Mouse (Mus musculus) stomach, postnatal 0 days (tissue): ENCODE measurements around the gene Slc38a1. TPM values are rescaled to one million over a fixed set of nuclear protein-coding genes. Genes with fewer than 3 reads are reported as not detected.

Experiments
- ATAC-seq: fragments of 200-750 bp; cut with Nextera tagmentation; 2 replicates; pipeline ENCODE4 v1.8.0; 2017; ENCODE audit not compliant: low FRiP score, low TSS enrichment
- DNase-seq: peaks from one replicate; pipeline ENCODE4 v3.0.0-alpha.2; 2016; ENCODE audit warnings: low spot score
- H3K27ac ChIP-seq: fragments of 300-500 bp; sonication (generic); replicated peaks from 2 replicates; pipeline ENCODE4 v1.5.1; 2014; ENCODE audit warnings: mild to moderate bottlenecking, control low read depth
- H3K27me3 ChIP-seq: fragments of 300-500 bp; sonication (generic); 2 replicates; pipeline ENCODE4 v1.6.1; 2014; ENCODE audit warnings: low read length; ENCODE audit not compliant: control insufficient read depth, insufficient read depth
- H3K36me3 ChIP-seq: fragments of 300-500 bp; sonication (generic); 2 replicates; pipeline ENCODE4 v1.6.1; 2014; ENCODE audit warnings: low read length, mixed read lengths; ENCODE audit not compliant: control insufficient read depth, insufficient read depth
- H3K4me1 ChIP-seq: fragments of 300-500 bp; sonication (generic); replicated peaks from 2 replicates; pipeline ENCODE4 v1.6.1; 2014; ENCODE audit warnings: antibody characterized with exemption; ENCODE audit not compliant: control insufficient read depth, insufficient read depth
- H3K4me2 ChIP-seq: fragments of 300-500 bp; sonication (generic); replicated peaks from 2 replicates; pipeline ENCODE4 v1.6.1; 2014; ENCODE audit warnings: low read depth, mild to moderate bottlenecking, control low read depth, moderate library complexity
- H3K4me3 ChIP-seq: fragments of 300-500 bp; sonication (generic); 2 replicates; pipeline ENCODE4 v1.5.1; 2014; ENCODE audit warnings: low read depth, low read length, control low read depth
- H3K9ac ChIP-seq: fragments of 300-500 bp; sonication (generic); 2 replicates; pipeline ENCODE4 v1.6.1; 2014; ENCODE audit warnings: mild to moderate bottlenecking, low read length, control low read depth, mixed read lengths
- H3K9me3 ChIP-seq: fragments of 300-500 bp; sonication (generic); 2 replicates; pipeline ENCODE4 v1.6.1; 2016; ENCODE audit warnings: low read length; ENCODE audit not compliant: control insufficient read depth
- CTCF ChIP-seq: IDR thresholded peaks from 2 replicates; pipeline ENCODE4 v1.5.1; 2016; ENCODE audit warnings: antibody characterized with exemption, low read depth, mild to moderate bottlenecking, moderate library complexity
- EP300 ChIP-seq: optimal IDR thresholded peaks from 2 replicates; pipeline ENCODE3; 2016; ENCODE audit warnings: antibody characterized with exemption
- WGBS: fragments of 180-500 bp; shearing (Covaris S2); extraction: QIAGEN DNeasy Blood & Tissue Kit; methylation state at CpG from one replicate; pipeline ENCODE4 v1.1.7; 2014; 5-methylcytosine and 5-hydroxymethylcytosine counted together
- polyA plus RNA-seq: library from polyadenylated mRNA; unstranded; fragments of >200 nt; fragmentation: Nextera tagmentation; extraction: Ambion mirVana; gene quantifications from 2 replicates; pipeline ENCODE4 v1.2.1, GENCODE M21; 2015

The Slc38a1 gene
- polyA plus RNA-seq, 1 experiment from 2014 or later: 38.5 TPM

DNA sequence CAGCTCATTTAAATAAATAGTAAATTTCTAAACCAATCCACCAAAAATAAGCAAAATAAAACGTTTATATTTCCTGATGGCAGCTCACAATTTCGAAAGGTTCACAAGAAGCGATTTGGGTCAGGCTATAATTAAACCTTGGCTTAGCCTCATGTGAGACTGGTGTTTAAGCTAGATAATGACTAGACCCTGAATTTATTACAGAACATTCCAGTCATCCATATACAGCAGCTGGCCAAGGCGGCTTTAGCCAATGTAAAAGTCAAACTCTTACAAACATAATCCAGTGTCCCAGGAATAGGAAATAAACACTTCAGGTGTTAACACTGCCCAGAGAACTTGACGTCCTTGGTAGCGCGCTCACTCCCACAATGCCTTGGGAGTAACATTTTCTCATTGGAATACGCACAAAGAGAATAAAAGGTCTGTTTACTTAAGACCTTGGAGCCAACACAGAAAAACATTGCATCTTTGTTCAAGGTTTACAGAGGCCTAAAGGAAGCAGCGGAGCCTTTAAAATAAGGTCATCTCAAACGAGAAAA, 50.8 kb downstream of the Slc38a1 start:
- no peak overlapping the region for H3K9ac ChIP-seq
- H3K4me2 ChIP-seq: no peak overlapping the region
- H3K9me3 ChIP-seq: no peaks in the 10 kb centered on the region
- H3K27ac ChIP-seq: peak overlapping the region; percentile 69
- H3K36me3 ChIP-seq: no peaks in the 10 kb centered on the region; the same call in 1 of the 2 replicates
- H3K27me3 ChIP-seq: no peaks in the 10 kb centered on the region
- peak; percentile 57; the same call in 1 of the 2 replicates for ATAC-seq
- no peak overlapping the region for H3K4me3 ChIP-seq
- TF ChIP-seq CTCF (no peak), EP300 (no peak)
- 29% methylated on average over 10 of the region's 10 CpGs for WGBS
- no peaks in the 10 kb centered on the region for H3K4me1 ChIP-seq
- DNase-seq: no peak

GRCm38 (mm10) chr15:96588996-96589657, 53.6 kb downstream of the Slc38a1 start:
- no peak overlapping the region for H3K9ac ChIP-seq
- ATAC-seq (no peak), DNase-seq (no peak)
- H3K9me3 ChIP-seq: no peaks in the 10 kb centered on the region
- no peak overlapping the region for H3K4me3 ChIP-seq
- no peaks in the 10 kb centered on the region for H3K4me1 ChIP-seq
- 63% methylated on average over 9 of the region's 9 CpGs for WGBS
- TF ChIP-seq CTCF: no peak
- no peak for TF ChIP-seq EP300
- H3K36me3 ChIP-seq: peaks cover 11% of the 10 kb centered on the region
- H3K27me3 ChIP-seq: no peaks in the 10 kb centered on the region
- no peak overlapping the region for H3K27ac ChIP-seq
- H3K4me2 ChIP-seq: no peak overlapping the region

GRCm38 (mm10) chr15:96587998-96588397, 54.7 kb downstream of the Slc38a1 start:
- Histone ChIP-seq H3K36me3 (peaks cover 11% of the 10 kb centered on the region), H3K9me3 (no peaks in the 10 kb centered on the region), H3K9ac (no peak overlapping the region), H3K4me2 (no peak overlapping the region), H3K27ac (no peak overlapping the region), H3K4me3 (no peak overlapping the region), H3K4me1 (no peaks in the 10 kb centered on the region), H3K27me3 (no peaks in the 10 kb centered on the region)
- ATAC-seq (no peak), DNase-seq (no peak)
- WGBS: 65% methylated on average over 8 of the region's 8 CpGs
- TF ChIP-seq EP300: no peak
- TF ChIP-seq CTCF: no peak

DNA sequence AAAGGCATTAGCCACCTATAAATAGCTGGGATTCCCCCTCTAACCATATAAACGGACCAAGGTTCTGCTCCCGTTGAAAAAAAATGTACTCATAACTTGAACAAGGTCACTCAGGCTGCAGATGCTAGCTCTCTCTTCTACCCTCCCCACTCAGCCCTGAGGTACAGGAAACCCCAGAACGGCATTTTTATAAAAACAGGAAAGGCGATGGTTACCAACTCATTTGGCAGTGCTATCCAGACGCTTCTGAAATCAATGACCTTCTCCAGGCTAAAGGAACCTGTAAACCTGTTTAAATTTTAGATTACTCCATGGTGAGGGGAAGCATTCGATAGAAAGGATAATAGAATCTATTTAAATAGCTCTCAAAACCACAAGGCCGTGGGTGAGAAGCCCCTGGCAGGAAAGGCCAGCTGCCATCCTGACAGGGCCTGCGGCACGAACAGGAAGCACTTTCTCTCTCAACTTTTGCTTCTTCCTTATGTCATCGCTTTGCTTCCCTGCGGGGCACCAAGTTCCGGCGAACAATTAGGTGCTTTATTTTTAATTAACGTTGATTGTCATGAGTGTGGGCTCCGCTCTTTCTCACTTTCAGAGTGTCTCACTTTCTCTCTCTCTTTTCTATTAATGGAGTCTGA, 59.2 kb downstream of the Slc38a1 start:
- no peak for DNase-seq
- H3K4me1 ChIP-seq: no peaks in the 10 kb centered on the region
- H3K36me3 ChIP-seq: peaks cover 11% of the 10 kb centered on the region
- no peak for TF ChIP-seq EP300
- no peak for TF ChIP-seq CTCF
- H3K4me3 ChIP-seq: no peak overlapping the region
- H3K27me3 ChIP-seq: no peaks in the 10 kb centered on the region
- no peak overlapping the region for H3K9ac ChIP-seq
- no peak for ATAC-seq
- no peak overlapping the region for H3K27ac ChIP-seq
- 88% methylated on average over 15 of the region's 15 CpGs for WGBS
- H3K9me3 ChIP-seq: no peaks in the 10 kb centered on the region
- H3K4me2 ChIP-seq: no peak overlapping the region

DNA sequence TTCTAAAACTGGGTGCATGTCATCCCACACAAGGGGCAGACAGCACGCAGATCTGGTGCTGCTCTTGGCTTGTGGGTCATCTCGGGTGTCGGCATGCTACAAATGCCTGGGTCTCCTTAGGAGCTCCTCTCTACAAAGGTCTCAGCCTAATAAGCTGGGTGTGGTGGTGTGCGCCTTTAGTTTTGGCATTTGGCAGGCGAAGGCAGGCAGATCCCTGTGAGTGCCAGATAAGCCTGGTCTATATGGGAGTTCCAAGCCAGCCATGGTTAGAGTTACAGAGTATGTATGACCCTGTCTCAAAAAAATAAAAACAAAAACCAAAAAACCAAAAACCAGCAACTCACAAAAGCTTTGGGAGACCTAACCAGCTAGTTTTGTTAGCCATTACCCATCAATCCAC, 65.7 kb downstream of the Slc38a1 start:
- 93% methylated on average over 5 of the region's 5 CpGs for WGBS
- H3K36me3 ChIP-seq: 0 out of 2 replicates have a peak, but pooled peaks cover 3% of the 10 kb centered on the region

GRCm38 (mm10) chr15:96568983-96569363, 73.7 kb downstream of the Slc38a1 start:
- Histone ChIP-seq H3K4me3 (no peak overlapping the region), H3K4me1 (no peaks in the 10 kb centered on the region; the same call in 1 of the 2 replicates), H3K27me3 (no peaks in the 10 kb centered on the region), H3K4me2 (no peak overlapping the region), H3K36me3 (no peaks in the 10 kb centered on the region), H3K9me3 (no peaks in the 10 kb centered on the region), H3K27ac (peak overlapping the region; percentile 61), H3K9ac (no peak overlapping the region)
- 39% methylated on average over 2 of the region's 2 CpGs for WGBS
- TF ChIP-seq CTCF: no peak
- TF ChIP-seq EP300: no peak
- ATAC-seq (no peak), DNase-seq (no peak)

More for the DNA sequence above, 65.7 kb downstream of the Slc38a1 start:
- no peak overlapping the region for H3K9ac ChIP-seq
- no peaks in the 10 kb centered on the region for H3K27me3 ChIP-seq
- H3K4me1 ChIP-seq: no peaks in the 10 kb centered on the region
- DNase-seq (no peak), ATAC-seq (no peak)
- TF ChIP-seq CTCF (no peak), EP300 (no peak)
- no peaks in the 10 kb centered on the region for H3K9me3 ChIP-seq
- no peak overlapping the region for H3K27ac ChIP-seq
- no peak overlapping the region for H3K4me3 ChIP-seq
- no peak overlapping the region for H3K4me2 ChIP-seq
